Mouse (Mus musculus) myocyte (in vitro differentiated cells): Measurements from ENCODE around the gene Krtap8-1. TPM values are rescaled to one million over a fixed set of nuclear protein-coding genes. Genes with fewer than 3 reads are reported as not detected.

ENCODE experiments used
- H3K27me3 ChIP-seq: one replicate; pipeline ENCODE4 v1.6.1; 2011; ENCODE audit not compliant: control insufficient read depth, insufficient read depth, insufficient read length
- H3K36me3 ChIP-seq: one replicate; pipeline ENCODE4 v1.6.1; 2011; ENCODE audit not compliant: control insufficient read depth, insufficient read depth
- H3K4me2 ChIP-seq: one replicate; pipeline ENCODE4 v1.6.1; 2011; ENCODE audit warnings: low read depth, control low read depth
- H3K4me3 ChIP-seq: one replicate; pipeline ENCODE4 v1.5.1; 2011; ENCODE audit warnings: mild to moderate bottlenecking, control low read depth, moderate library complexity
- H3K79me2 ChIP-seq: one replicate; pipeline ENCODE4 v1.6.1; 2011; ENCODE audit not compliant: control insufficient read depth, insufficient read depth
- H3ac ChIP-seq: one replicate; pipeline ENCODE4 v1.6.1; 2011; ENCODE audit not compliant: control insufficient read depth, insufficient read length
- CEBPB ChIP-seq: IDR thresholded peaks from 2 replicates; pipeline ENCODE4 v1.6.1; 2011; ENCODE audit warnings: mild to moderate bottlenecking, moderate library complexity; ENCODE audit not compliant: poor library complexity, insufficient read depth, severe bottlenecking
- E2F4 ChIP-seq: IDR thresholded peaks from one replicate; pipeline ENCODE4 v1.6.1; 2011; ENCODE audit warnings: mild to moderate bottlenecking, control low read depth, moderate library complexity; ENCODE audit not compliant: insufficient read depth
- MAX ChIP-seq: IDR thresholded peaks from one replicate; pipeline ENCODE4 v1.6.1; 2011; ENCODE audit warnings: low read depth, mild to moderate bottlenecking, control low read depth
- MYOD1 ChIP-seq, 3 experiments: IDR thresholded peaks; one replicate each; pipeline ENCODE4 v1.6.1; 2011; ENCODE audit warnings: control low read depth in 2 of 3, low read depth in 2 of 3, mild to moderate bottlenecking in 2 of 3, moderate library complexity in 1 of 3; ENCODE audit not compliant: insufficient read length in 2 of 3, control insufficient read depth in 1 of 3
- MYOG ChIP-seq, 3 experiments: IDR thresholded peaks; one replicate each; pipeline ENCODE4 v1.6.1; 2011; ENCODE audit warnings: control low read depth in 2 of 3, low read depth in 2 of 3, mild to moderate bottlenecking in 2 of 3; ENCODE audit not compliant: insufficient read length in 2 of 3, control insufficient read depth in 1 of 3, insufficient read depth in 1 of 3
- POLR2A ChIP-seq: IDR thresholded peaks from one replicate; pipeline ENCODE4 v1.6.1; 2011; ENCODE audit warnings: low read depth, mild to moderate bottlenecking, control low read depth, moderate library complexity; ENCODE audit not compliant: insufficient read length
- POLR2AphosphoS2 ChIP-seq: IDR thresholded peaks from one replicate; pipeline ENCODE4 v1.6.1; 2011; ENCODE audit warnings: low read depth, control low read depth; ENCODE audit not compliant: insufficient read length
- REST ChIP-seq: IDR thresholded peaks from one replicate; pipeline ENCODE4 v1.6.1; 2011; ENCODE audit warnings: mild to moderate bottlenecking, control low read depth, moderate library complexity; ENCODE audit not compliant: insufficient read depth, insufficient read length
- SRF ChIP-seq: IDR thresholded peaks from one replicate; pipeline ENCODE4 v1.6.1; 2011; ENCODE audit warnings: low read depth; ENCODE audit not compliant: control insufficient read depth, insufficient read length
- TCF12 ChIP-seq: IDR thresholded peaks from one replicate; pipeline ENCODE4 v1.6.1; 2011; ENCODE audit warnings: mild to moderate bottlenecking, control low read depth; ENCODE audit not compliant: poor library complexity, insufficient read depth, severe bottlenecking
- TCF3 ChIP-seq: IDR thresholded peaks from one replicate; pipeline ENCODE4 v1.6.1; 2011; ENCODE audit warnings: low read depth, control low read depth; ENCODE audit not compliant: insufficient read length
- USF1 ChIP-seq: IDR thresholded peaks from one replicate; pipeline ENCODE4 v1.6.1; 2011; ENCODE audit warnings: low read depth, mild to moderate bottlenecking, control low read depth, moderate library complexity
- polyA plus RNA-seq: library from polyadenylated mRNA; unstranded; fragments of >200 nt; fragmentation: generic; extraction: Trizol; gene quantifications from one replicate; pipeline ENCODE4 v1.2.1, GENCODE M21; 2012; ENCODE audit warnings: missing spikeins

The Krtap8-1 gene
- polyA plus RNA-seq, 1 experiment, result not detected

- no peak for TF ChIP-seq REST
- TF ChIP-seq TCF3, result no peak
- TF ChIP-seq MYOD1 (IDR thresholded peaks at IDR 0.05; ENCODE audit: control insufficient read depth in 1 of 3, insufficient read length in 2 of 3, low read depth in 2 of 3), result no peak
- TF ChIP-seq TCF12, result no peak
- no peak for TF ChIP-seq CEBPB
- no peak for TF ChIP-seq POLR2A
- no peak for TF ChIP-seq POLR2AphosphoS2
- no peak for TF ChIP-seq E2F4
- no peak for TF ChIP-seq MAX
- no peak for TF ChIP-seq SRF
- TF ChIP-seq USF1, result no peak
- TF ChIP-seq MYOG (IDR thresholded peaks at IDR 0.05; ENCODE audit: control insufficient read depth in 1 of 3, insufficient read depth in 1 of 3, insufficient read length in 2 of 3, low read depth in 2 of 3), result no peak
- Histone ChIP-seq H3K36me3 (no peaks in the 10 kb centered on the region), H3ac (no peak overlapping the region), H3K4me2 (no peak overlapping the region), H3K27me3 (no peaks in the 10 kb centered on the region), H3K79me2 (no peaks in the 10 kb centered on the region), H3K4me3 (no peak overlapping the region)
Observed at GRCm38 (mm10) chr16:89520555-89520954, 32.8 kb upstream of the Krtap8-1 start.

- Histone ChIP-seq H3K4me2 (no peak overlapping the region), H3K4me3 (no peak overlapping the region), H3K27me3 (no peaks in the 10 kb centered on the region), H3ac (no peak overlapping the region), H3K36me3 (no peaks in the 10 kb centered on the region), H3K79me2 (no peaks in the 10 kb centered on the region)
- TF ChIP-seq TCF12 (no peak), POLR2AphosphoS2 (no peak), MYOD1 (IDR thresholded peaks at IDR 0.05; ENCODE audit: control insufficient read depth in 1 of 3, insufficient read length in 2 of 3, low read depth in 2 of 3) (no peak), POLR2A (no peak), MYOG (IDR thresholded peaks at IDR 0.05; ENCODE audit: control insufficient read depth in 1 of 3, insufficient read depth in 1 of 3, insufficient read length in 2 of 3, low read depth in 2 of 3) (no peak), USF1 (no peak), SRF (no peak), REST (no peak), CEBPB (no peak), TCF3 (no peak), MAX (no peak), E2F4 (no peak)
Observed at GRCm38 (mm10) chr16:89520091-89520490, 32.3 kb upstream of the Krtap8-1 start.

- no peak overlapping the region for H3ac ChIP-seq
- TF ChIP-seq REST (no peak), MAX (no peak), TCF3 (no peak), POLR2AphosphoS2 (no peak), MYOG (IDR thresholded peaks at IDR 0.05; ENCODE audit: control insufficient read depth in 1 of 3, insufficient read depth in 1 of 3, insufficient read length in 2 of 3, low read depth in 2 of 3) (no peak), SRF (no peak), CEBPB (no peak), E2F4 (no peak), POLR2A (no peak), USF1 (no peak), MYOD1 (IDR thresholded peaks at IDR 0.05; ENCODE audit: control insufficient read depth in 1 of 3, insufficient read length in 2 of 3, low read depth in 2 of 3) (no peak), TCF12 (no peak)
- H3K4me2 ChIP-seq, result no peak overlapping the region
- H3K36me3 ChIP-seq, result no peaks in the 10 kb centered on the region
- H3K4me3 ChIP-seq, result no peak overlapping the region
- H3K27me3 ChIP-seq, result no peaks in the 10 kb centered on the region
- no peaks in the 10 kb centered on the region for H3K79me2 ChIP-seq
Observed at GRCm38 (mm10) chr16:89517635-89518034, 29.9 kb upstream of the Krtap8-1 start.

GRCm38 (mm10) chr16:89513431-89513830, 25.7 kb upstream of the Krtap8-1 start:
- Histone ChIP-seq H3K27me3 (no peaks in the 10 kb centered on the region), H3K79me2 (no peaks in the 10 kb centered on the region), H3K4me3 (no peak overlapping the region), H3K36me3 (no peaks in the 10 kb centered on the region), H3K4me2 (no peak overlapping the region), H3ac (no peak overlapping the region)
- no peak for TF ChIP-seq MYOG (IDR thresholded peaks at IDR 0.05; ENCODE audit: control insufficient read depth in 1 of 3, insufficient read depth in 1 of 3, insufficient read length in 2 of 3, low read depth in 2 of 3)

- no peak within 1 kb of the TSS for H3K4me3 ChIP-seq
- H3K36me3 ChIP-seq, result no peaks in the 10 kb centered on the region
- no peaks in the 10 kb centered on the region for H3K79me2 ChIP-seq
- no peaks in the 10 kb centered on the region for H3K27me3 ChIP-seq
- no peak for TF ChIP-seq USF1
- TF ChIP-seq MYOD1 (IDR thresholded peaks at IDR 0.05; ENCODE audit: control insufficient read depth in 1 of 3, insufficient read length in 2 of 3, low read depth in 2 of 3), result no peak
- no peak for TF ChIP-seq SRF
- TF ChIP-seq CEBPB, result no peak
- TF ChIP-seq MAX, result no peak
- TF ChIP-seq TCF12, result no peak
- no peak for TF ChIP-seq POLR2AphosphoS2
- TF ChIP-seq REST, result no peak
- no peak for TF ChIP-seq MYOG (IDR thresholded peaks at IDR 0.05; ENCODE audit: control insufficient read depth in 1 of 3, insufficient read depth in 1 of 3, insufficient read length in 2 of 3, low read depth in 2 of 3)
- H3ac ChIP-seq, result no peak within 1 kb of the TSS
- no peak within 1 kb of the TSS for H3K4me2 ChIP-seq
Observed at GRCm38 (mm10) chr16:89508223-89508622, 20.5 kb upstream of the Krtap8-1 start, which contains the start of gene Krtap7-1. TSS of gene Krtap7-1 (minus strand) at chr16:89508323.
